In genomic region chr16:17321481-17321880, GRCm38 (mm10) we compare ENCODE assay signal across 13 mouse cellular contexts. TPM values are rescaled to one million over a fixed set of nuclear protein-coding genes. Genes with fewer than 3 reads are reported as not detected.
DNase-seq lines count a peak whose midpoint lies in the region; TF ChIP-seq lines count a peak whose summit lies in the region.
"Had no signal": no experiment of that assay in that cellular context is flagged by ENCODE, and none has a peak within 500 bp of the region (broad histone marks: within the 10 kb centered on the region; RNA-seq: fewer than 3 reads in every experiment).

No protein-coding gene starts in this region.

- peak; percentile 13 to 29 for DNase-seq in heart, adult 18-20 months
- DNase-seq in heart, embryonic 10.5 days (ENCODE audit: low spot score) = no peak
- no peak for DNase-seq in left cerebral cortex, adult 2 months (ENCODE audit: extremely low spot score in 1 of 2, low spot score in 2 of 2)
- no peak for DNase-seq in left cerebral cortex, adult 11 months (ENCODE audit: low spot score)
- DNase-seq in testis, postnatal 14 days (ENCODE audit: low spot score) = peak; percentile 38
- DNase-seq in testis, postnatal 10 days (ENCODE audit: low spot score) = no peak
- no peak for DNase-seq in right cerebral cortex, postnatal 36 days (ENCODE audit: low spot score in 2 of 2)

- WGBS in heart, embryonic 10.5 days = 78% methylated on average over 5 of the region's 5 CpGs

- H3K4me1 ChIP-seq in heart, embryonic 10.5 days = no peaks in the 10 kb centered on the region
- H3K4me1 ChIP-seq: neural tube, embryonic 15.5 days had no signal

- H3K9me3 ChIP-seq in heart, embryonic 10.5 days = no peaks in the 10 kb centered on the region
- H3K9me3 ChIP-seq: neural tube, embryonic 15.5 days had no signal

- no peak for TF ChIP-seq CTCF in left cerebral cortex, adult 2 months (IDR thresholded peaks at IDR 0.05)

- no peak overlapping the region for H3K27ac ChIP-seq in heart, embryonic 10.5 days
- peak overlapping the region; percentile 12; the same call in 1 of the 2 replicates for H3K27ac ChIP-seq in left cerebral cortex, adult 2 months
- H3K27ac ChIP-seq: liver, embryonic 14.5 days; neural tube, embryonic 15.5 days had no signal

- no peak overlapping the region for H3K4me3 ChIP-seq in heart, embryonic 10.5 days
- no peak overlapping the region for H3K4me3 ChIP-seq in left cerebral cortex, adult 2 months
- H3K4me3 ChIP-seq: neural tube, embryonic 15.5 days had no signal

- peaks cover 71% of the 10 kb centered on the region for H3K36me3 ChIP-seq in heart, embryonic 10.5 days

- intact Hi-C loops in left cerebral cortex, adult 2 months (cut with DNase I) = no loop called here

- no peaks in the 10 kb centered on the region for H3K27me3 ChIP-seq in heart, embryonic 10.5 days (ENCODE audit: insufficient read depth, poor library complexity, severe bottlenecking)
- H3K27me3 ChIP-seq: neural tube, embryonic 15.5 days had no signal

RNA-seq across cellular contexts. Expression of gene Serpind1, which starts 9.7 kb away (rescaled TPM):
- 1 to 10 TPM; 1.2 to 1.3 TPM for total RNA-seq in heart, adult 18-20 months (2021)
- polyA plus RNA-seq in heart, embryonic 10.5 days (2016; fragmentation: Nextera tagmentation; extraction: Ambion mirVana) = 1.3 and 20.4 TPM in 2 replicates
- 1 to 10 TPM; 1.8 to 2.8 TPM for total RNA-seq in left cerebral cortex, adult 2 months (2021)
- total RNA-seq: granulocyte monocyte progenitor cell, adult 5-6 weeks; megakaryocyte, adult 5-6 weeks; MEL had no signal
- polyA plus RNA-seq: testis, adult 2 months had no signal

RNA-seq across cellular contexts. Expression of gene Tmem191c, which starts 45.6 kb away (rescaled TPM):
- 1 to 10 TPM; 1.2 to 1.6 TPM for total RNA-seq in heart, adult 18-20 months (2021)
- polyA plus RNA-seq in heart, embryonic 10.5 days (2016; fragmentation: Nextera tagmentation; extraction: Ambion mirVana) = 7.3 and 7.7 TPM in 2 replicates
- total RNA-seq in left cerebral cortex, adult 2 months (2021) = 100 to 1,000 TPM; 105 to 116 TPM

Comparison
In these comparisons a context has a peak if more than half of its experiments do, and no peak if none do; other contexts are left out.
1. DNase-seq: peak in heart, adult 18-20 months (2 of 2) and testis, postnatal 14 days (single experiment); none in heart, embryonic 10.5 days (single experiment), left cerebral cortex, adult 2 months (0 of 2), left cerebral cortex, adult 11 months (single experiment), testis, postnatal 10 days (single experiment) and right cerebral cortex, postnatal 36 days (0 of 2).
2. RNA of gene Tmem191c, which starts 45.6 kb away (total RNA-seq): 105 to 116 TPM in left cerebral cortex, adult 2 months; 1.2 to 1.6 TPM in heart, adult 18-20 months; every median in the first group is over 10 times any median in the second.